Mouse (Mus musculus) adrenal gland, adult 18-20 months (tissue): ENCODE data around the gene Tnfsf10. TPM values are rescaled to one million over a fixed set of nuclear protein-coding genes. Genes with fewer than 3 reads are reported as not detected.

Experiments
- DNase-seq, 2 experiments: peaks; one replicate each; pipeline ENCODE4 v3.0.0; 2021 to 2022; ENCODE audit warnings: low spot score in 2 of 2
- total RNA-seq, 2 experiments: library from RNA; stranded (reverse); gene quantifications; 1 replicate in 1 of 2; 2 replicates in 1 of 2; pipeline ENCODE4 v1.2.3; 2021

Gene Tnfsf10
- total RNA-seq, 2 experiments from 2014 or later: 6.1 to 8.6 TPM

DNA sequence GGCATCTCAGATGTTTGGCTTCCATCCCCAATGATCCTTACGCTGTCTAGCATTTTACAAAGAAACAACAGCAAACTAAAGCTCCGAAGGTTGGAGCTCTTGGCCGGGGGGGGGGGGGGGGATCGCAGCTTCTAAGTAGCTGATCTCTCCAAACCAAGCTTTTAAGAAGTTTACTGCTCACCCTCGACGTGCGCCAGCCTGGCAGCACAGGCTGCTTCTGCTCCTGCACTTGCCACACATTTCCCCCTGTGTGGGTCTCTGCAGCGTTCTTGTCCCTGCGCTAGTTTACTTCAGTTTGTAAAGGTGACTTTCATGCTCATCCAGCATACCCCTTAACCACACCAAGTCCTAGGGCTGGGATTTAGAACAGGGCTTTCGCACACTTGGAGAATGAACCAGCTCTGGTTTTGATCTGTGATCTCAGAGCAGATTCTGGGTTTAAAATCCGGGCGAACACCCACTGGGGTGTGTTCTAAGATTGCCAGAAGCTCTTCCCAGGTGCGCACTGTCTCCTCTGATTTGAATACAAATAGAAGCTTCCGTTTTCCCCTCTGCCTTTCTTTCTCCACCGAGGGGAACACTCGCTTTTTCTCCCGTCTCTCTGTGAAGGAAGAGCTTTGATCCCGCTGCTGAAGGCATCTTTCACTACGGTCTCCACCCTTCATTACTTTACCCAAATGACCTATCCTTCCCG, 53.9 kb downstream of the Tnfsf10 start:
- DNase-seq: no peak

DNA sequence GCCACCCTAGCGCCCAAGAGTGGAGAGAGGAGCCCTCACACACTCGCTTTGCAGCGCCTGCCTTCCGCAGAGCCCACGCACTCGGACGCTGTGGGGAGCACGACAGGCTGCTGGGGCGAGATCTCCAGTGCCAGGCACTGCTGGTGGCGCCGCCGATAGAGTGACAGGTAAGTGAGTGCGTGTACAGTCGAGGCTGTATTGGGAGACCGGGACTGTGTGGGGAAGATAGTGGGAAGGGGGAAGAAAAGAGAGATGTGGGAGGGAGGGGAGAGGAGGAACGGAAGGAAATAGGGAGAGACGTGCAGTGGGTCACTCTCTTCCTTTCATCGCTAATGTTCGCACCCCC, 54.4 kb downstream of the Tnfsf10 start, which contains the start of gene Ghsr:
Gene Ghsr (plus strand): TSS at position 76 of the 346 bp plus-strand sequence.
- no peak for DNase-seq

GRCm38 (mm10) chr3:27371725-27372650, 55.2 kb downstream of the Tnfsf10 start:
- no peak for DNase-seq

- DNase-seq: no peak
These were observed 57.6 kb downstream of the Tnfsf10 start for GRCm38 (mm10) chr3:27374396-27374795.

DNA sequence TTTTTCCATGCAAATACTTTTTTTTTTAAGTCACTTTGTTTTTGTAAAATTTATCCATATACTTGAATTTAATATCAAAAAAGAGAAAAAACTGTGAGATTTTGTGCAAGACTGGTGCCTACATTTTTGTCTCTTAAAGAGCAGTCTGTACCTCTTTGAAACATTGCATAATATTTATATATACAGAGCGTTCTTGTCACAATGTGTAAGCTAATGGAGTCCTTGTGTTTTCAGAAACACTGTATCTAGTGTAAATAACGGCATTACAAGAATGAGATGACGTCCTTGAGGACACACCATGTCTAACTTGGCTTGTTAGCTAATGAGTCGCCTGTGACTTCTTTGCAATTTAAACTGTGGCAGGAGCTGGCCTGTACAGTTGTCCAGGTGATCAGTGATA, 61.1 kb downstream of the Tnfsf10 start:
- DNase-seq: no peak

DNA sequence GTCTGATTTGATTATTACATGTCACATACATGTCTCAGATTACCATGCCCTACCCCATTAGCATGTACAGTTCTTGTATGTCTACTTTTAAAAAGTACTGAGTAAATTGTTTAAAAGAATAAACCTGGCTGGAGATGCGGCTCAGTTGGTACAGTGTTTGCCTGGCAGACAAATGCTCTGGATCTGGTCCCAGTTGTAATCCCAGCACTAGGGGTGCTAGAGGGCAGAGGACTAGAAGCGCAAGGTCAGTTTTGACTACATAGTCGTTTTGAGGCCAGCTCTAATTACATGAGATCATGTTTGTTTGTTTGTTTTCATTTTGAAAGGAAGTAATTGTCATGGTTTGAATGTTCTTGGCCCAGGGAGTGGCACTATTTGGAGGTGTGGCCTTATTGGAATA, 68.0 kb downstream of the Tnfsf10 start:
- DNase-seq: no peak

DNA sequence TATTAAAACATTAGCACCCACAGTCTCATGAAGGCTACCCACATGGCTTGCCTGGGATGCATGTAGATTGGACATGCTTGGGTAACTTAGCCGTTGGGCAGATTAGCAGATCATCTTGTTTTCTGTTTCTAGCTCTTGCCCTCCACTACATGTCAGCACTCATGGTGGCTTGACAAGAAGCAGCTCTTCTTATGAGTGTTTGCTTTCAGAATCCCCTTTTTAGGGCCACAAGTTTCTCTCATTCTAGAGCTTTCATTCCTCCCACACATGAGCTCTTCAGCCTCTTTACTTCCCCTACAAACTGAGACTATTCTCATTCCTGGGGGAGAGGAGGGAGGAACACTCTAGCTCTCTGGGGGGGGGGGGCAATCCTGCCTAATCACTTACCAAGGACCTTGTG, 73.1 kb downstream of the Tnfsf10 start:
- no peak for DNase-seq

Other genes with a start within 250 kb of the Tnfsf10 start
- gene Ect2, start 163.2 kb upstream of the Tnfsf10 start, total RNA-seq: 1 to 10 TPM; 1.7 to 2.5 TPM
- 100 to 1,000 TPM in 1 of 2 experiments, 10 to 100 TPM in 1; 58.0 to 207 TPM for gene Nceh1, start 134.1 kb upstream of the Tnfsf10 start, total RNA-seq
- not detected for gene Ghsr, start 54.3 kb downstream of the Tnfsf10 start, total RNA-seq